Mouse (Mus musculus) macrophage (primary cell): ENCODE measurements around the gene Cep170. TPM values are rescaled to one million over a fixed set of nuclear protein-coding genes. Genes with fewer than 3 reads are reported as not detected.

Experiments used
- H3K27ac ChIP-seq: fragments of 350-480 bp; formaldehyde crosslinking; 2 replicates; pipeline ENCODE4 v1.9.0; 2021
- H3K36me3 ChIP-seq: fragments of 350-480 bp; formaldehyde crosslinking; 2 replicates; pipeline ENCODE4 v1.9.0; 2021; ENCODE audit errors: inconsistent target
- H3K4me3 ChIP-seq: fragments of 350-480 bp; formaldehyde crosslinking; 2 replicates; pipeline ENCODE4 v1.9.0; 2021; ENCODE audit errors: inconsistent target
- H3K79me2 ChIP-seq: fragments of 350-480 bp; formaldehyde crosslinking; 2 replicates; pipeline ENCODE4 v1.9.0; 2021; ENCODE audit errors: inconsistent target
- WGBS: methylation state at CpG from one replicate; pipeline ENCODE4 v1.1.7; 2026; ENCODE audit warnings: inconsistent platforms; ENCODE audit not compliant: missing documents; 5-methylcytosine and 5-hydroxymethylcytosine counted together
- polyA plus RNA-seq: library from polyadenylated mRNA; stranded (reverse); fragments of 250-400 nt; gene quantifications from 3 replicates; pipeline ENCODE4 v1.2.4, GENCODE M21; 2018; ENCODE audit warnings: inconsistent platforms

The Cep170 gene
- polyA plus RNA-seq, 1 experiment from 2014 or later: 45.2 TPM

- H3K4me3 ChIP-seq: peak overlapping the region; percentile 53; the same call in 1 of the 2 replicates
- H3K27ac ChIP-seq: peak overlapping the region; percentile 84
- H3K36me3 ChIP-seq: peaks cover 3% of the 10 kb centered on the region; the same call in 1 of the 2 replicates
- H3K79me2 ChIP-seq: peaks cover 67% of the 10 kb centered on the region
These were observed 19.4 kb upstream of the Cep170 start for GRCm38 (mm10) chr1:176833257-176833656.

- H3K4me3 ChIP-seq: peak overlapping the region; percentile 53; the same call in 1 of the 2 replicates
- H3K36me3 ChIP-seq: peaks cover 3% of the 10 kb centered on the region; the same call in 1 of the 2 replicates
- H3K27ac ChIP-seq: peak overlapping the region; percentile 84
- WGBS: 6% methylated on average over 8 of the region's 8 CpGs
- peaks cover 67% of the 10 kb centered on the region for H3K79me2 ChIP-seq
These were observed 18.7 kb upstream of the Cep170 start for GRCm38 (mm10) chr1:176832607-176833006.

- Histone ChIP-seq H3K27ac (peak overlapping the region; percentile 84), H3K36me3 (peaks cover 3% of the 10 kb centered on the region; the same call in 1 of the 2 replicates), H3K4me3 (no peak overlapping the region), H3K79me2 (peaks cover 65% of the 10 kb centered on the region)
- 0% methylated on average over 1 of the region's 2 CpGs for WGBS
These were observed 18.2 kb upstream of the Cep170 start for GRCm38 (mm10) chr1:176832071-176832470.

- Histone ChIP-seq H3K4me3 (no peak overlapping the region), H3K36me3 (peaks cover 3% of the 10 kb centered on the region; the same call in 1 of the 2 replicates), H3K27ac (peak overlapping the region; percentile 96), H3K79me2 (peaks cover 56% of the 10 kb centered on the region)
- WGBS: 90% methylated on average over 12 of the region's 12 CpGs
These were observed 14.8 kb upstream of the Cep170 start for GRCm38 (mm10) chr1:176828666-176829065.

GRCm38 (mm10) chr1:176827945-176828485 is 14.1 kb upstream of the Cep170 start:
- H3K36me3 ChIP-seq: peaks cover 3% of the 10 kb centered on the region; the same call in 1 of the 2 replicates
- no peak overlapping the region for H3K4me3 ChIP-seq
- peak overlapping the region; percentile 96 for H3K27ac ChIP-seq
- H3K79me2 ChIP-seq: peaks cover 56% of the 10 kb centered on the region
- WGBS: 13% methylated on average over 5 of the region's 5 CpGs

- Histone ChIP-seq H3K27ac (peak overlapping the region; percentile 96), H3K79me2 (peaks cover 61% of the 10 kb centered on the region), H3K36me3 (peaks cover 3% of the 10 kb centered on the region; the same call in 1 of the 2 replicates), H3K4me3 (no peak overlapping the region)
- WGBS: 33% methylated on average over 4 of the region's 4 CpGs
These were observed 13.5 kb upstream of the Cep170 start for GRCm38 (mm10) chr1:176827365-176827764.

- H3K36me3 ChIP-seq: peaks cover 3% of the 10 kb centered on the region; the same call in 1 of the 2 replicates
- H3K79me2 ChIP-seq: peaks cover 65% of the 10 kb centered on the region
- no peak overlapping the region for H3K4me3 ChIP-seq
- 59% methylated on average over 4 of the region's 4 CpGs for WGBS
- peak overlapping the region; percentile 96 for H3K27ac ChIP-seq
These were observed 13.1 kb upstream of the Cep170 start for GRCm38 (mm10) chr1:176826931-176827330.

- 10% methylated on average over 11 of the region's 11 CpGs for WGBS
- Histone ChIP-seq H3K36me3 (peaks cover under 1% of the 10 kb centered on the region; the same call in 1 of the 2 replicates), H3K27ac (peak overlapping the region; percentile 96)
These were observed 12.3 kb upstream of the Cep170 start for GRCm38 (mm10) chr1:176826186-176826585.

GRCm38 (mm10) chr1:176825084-176825483 is 11.2 kb upstream of the Cep170 start:
- 90% methylated on average over 4 of the region's 4 CpGs for WGBS
- peak overlapping the region; percentile 96 for H3K27ac ChIP-seq

More at GRCm38 (mm10) chr1:176826186-176826585, 12.3 kb upstream of the Cep170 start:
- H3K79me2 ChIP-seq: peaks cover 67% of the 10 kb centered on the region
- no peak overlapping the region for H3K4me3 ChIP-seq

GRCm38 (mm10) chr1:176824611-176825010 is 10.7 kb upstream of the Cep170 start:
- no peaks in the 10 kb centered on the region for H3K36me3 ChIP-seq
- H3K27ac ChIP-seq: peak overlapping the region; percentile 96
- no peak overlapping the region for H3K4me3 ChIP-seq
- 95% methylated on average over 6 of the region's 6 CpGs for WGBS
- H3K79me2 ChIP-seq: peaks cover 67% of the 10 kb centered on the region

More at GRCm38 (mm10) chr1:176825084-176825483, 11.2 kb upstream of the Cep170 start:
- H3K4me3 ChIP-seq: no peak overlapping the region
- H3K36me3 ChIP-seq: no peaks in the 10 kb centered on the region
- H3K79me2 ChIP-seq: peaks cover 67% of the 10 kb centered on the region

GRCm38 (mm10) chr1:176823889-176824288 is 10.0 kb upstream of the Cep170 start:
- Histone ChIP-seq H3K4me3 (no peak overlapping the region), H3K79me2 (peaks cover 67% of the 10 kb centered on the region), H3K27ac (peak overlapping the region; percentile 96), H3K36me3 (no peaks in the 10 kb centered on the region)
- WGBS: 22% methylated on average over 6 of the region's 8 CpGs

GRCm38 (mm10) chr1:176822949-176823348 is 9.1 kb upstream of the Cep170 start:
- peaks cover 74% of the 10 kb centered on the region for H3K79me2 ChIP-seq
- H3K36me3 ChIP-seq: no peaks in the 10 kb centered on the region
- 100% methylated on average over 4 of the region's 4 CpGs for WGBS
- no peak overlapping the region for H3K4me3 ChIP-seq
- H3K27ac ChIP-seq: no peak overlapping the region

- WGBS: 50% methylated on average over 1 of the region's 1 CpGs
- Histone ChIP-seq H3K27ac (no peak overlapping the region), H3K4me3 (no peak overlapping the region), H3K36me3 (no peaks in the 10 kb centered on the region), H3K79me2 (peaks cover 84% of the 10 kb centered on the region)
These were observed 8.1 kb upstream of the Cep170 start for GRCm38 (mm10) chr1:176821929-176822328.

- H3K4me3 ChIP-seq: no peak overlapping the region
- H3K27ac ChIP-seq: peak overlapping the region; percentile 73
- WGBS: 24% methylated on average over 6 of the region's 6 CpGs
- peaks cover 89% of the 10 kb centered on the region for H3K79me2 ChIP-seq
- H3K36me3 ChIP-seq: no peaks in the 10 kb centered on the region
These were observed 4.9 kb upstream of the Cep170 start for GRCm38 (mm10) chr1:176818763-176819162.

GRCm38 (mm10) chr1:176818147-176818546 is 4.3 kb upstream of the Cep170 start:
- H3K79me2 ChIP-seq: peaks cover 85% of the 10 kb centered on the region
- peak overlapping the region; percentile 73 for H3K27ac ChIP-seq
- H3K36me3 ChIP-seq: no peaks in the 10 kb centered on the region
- H3K4me3 ChIP-seq: no peak overlapping the region
- 24% methylated on average over 2 of the region's 2 CpGs for WGBS
